Mouse (Mus musculus): ENCODE results near the gene Eif4b.

- peak; percentile 25; the same call in 1 of the 2 replicates for TF ChIP-seq CTCF (IDR thresholded peaks at IDR 0.05; ENCODE audit: low read depth)
- no peak for TF ChIP-seq EP300 (optimal IDR thresholded peaks at IDR 0.05)
Observed at GRCm38 (mm10) chr15:102051920-102052683, 21.5 kb upstream of the Eif4b start.
